Mouse (Mus musculus): ENCODE measurements around the gene Cx3cr1. TPM values are rescaled to one million over a fixed set of nuclear protein-coding genes. Genes with fewer than 3 reads are reported as not detected.

Cx3cr1 gene
- polyA plus RNA-seq, 1 experiment from 2014 or later: 8.0 TPM

DNA sequence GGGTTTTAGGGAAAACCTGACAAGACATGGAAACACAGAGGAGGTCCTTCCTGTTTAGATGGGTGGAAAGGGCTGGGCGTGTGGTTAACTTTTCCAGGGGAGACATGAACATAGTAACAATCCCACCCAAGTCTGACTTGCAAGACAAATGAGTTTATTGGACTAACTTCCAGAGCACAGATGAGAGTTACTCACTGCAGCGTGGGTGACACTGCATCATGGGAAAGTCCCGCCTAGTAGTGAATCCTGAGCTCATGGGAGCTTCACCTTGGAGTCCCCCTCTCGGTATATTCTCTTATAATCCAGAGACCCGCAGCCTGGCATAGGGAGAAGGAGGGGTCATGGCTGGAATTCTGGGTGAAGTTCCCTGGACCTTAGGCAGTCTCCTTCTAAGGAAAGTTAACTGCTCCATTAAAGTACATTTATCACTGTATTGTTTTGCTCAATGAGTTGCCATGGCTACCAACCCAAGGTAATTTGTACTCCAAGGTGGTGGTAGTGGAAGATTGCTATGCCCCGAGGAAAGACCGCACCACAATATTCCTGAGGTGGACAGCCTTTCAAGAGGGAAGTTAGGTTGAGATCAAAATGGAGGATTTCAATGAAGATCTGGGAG lies 60.3 kb downstream of the Cx3cr1 start:
- 78% methylated on average over 7 of the region's 7 CpGs for WGBS
- no peak for ATAC-seq (ENCODE audit: insufficient number of reproducible peaks, insufficient read depth, low FRiP score, low TSS enrichment)
- no peak overlapping the region for H3K4me3 ChIP-seq
- no peaks in the 10 kb centered on the region for H3K4me1 ChIP-seq
- no peaks in the 10 kb centered on the region for H3K36me3 ChIP-seq
- H3K9ac ChIP-seq: no peak overlapping the region
- H3K9me3 ChIP-seq: no peaks in the 10 kb centered on the region
- H3K27me3 ChIP-seq: no peaks in the 10 kb centered on the region
- H3K4me2 ChIP-seq (replicated peaks): no peak overlapping the region
- H3K27ac ChIP-seq: no peak overlapping the region

DNA sequence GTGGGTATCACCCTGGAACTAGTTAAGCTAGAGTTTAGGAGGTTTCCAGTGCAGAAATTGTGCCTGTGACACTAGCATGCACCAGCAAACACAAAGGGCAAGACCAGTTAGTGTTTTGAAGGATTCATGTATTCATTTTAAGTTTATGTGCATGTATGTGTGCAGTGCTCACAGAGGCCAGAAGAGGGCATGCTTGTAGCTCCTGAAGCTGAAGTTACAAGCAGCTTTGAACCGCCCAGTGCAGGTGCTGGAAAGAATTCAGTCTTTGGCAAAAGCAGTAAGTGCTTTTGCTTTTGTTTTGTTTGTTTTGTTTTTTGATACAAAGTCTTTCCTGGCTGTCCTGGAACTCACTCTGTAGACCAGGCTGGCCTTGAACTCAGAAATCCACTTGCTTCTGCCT lies 61.8 kb downstream of the Cx3cr1 start:
- Histone ChIP-seq H3K4me2 (replicated peaks) (no peak overlapping the region), H3K27me3 (no peaks in the 10 kb centered on the region), H3K4me3 (no peak overlapping the region), H3K4me1 (no peaks in the 10 kb centered on the region), H3K27ac (no peak overlapping the region), H3K9me3 (no peaks in the 10 kb centered on the region), H3K9ac (no peak overlapping the region), H3K36me3 (no peaks in the 10 kb centered on the region)
- ATAC-seq (ENCODE audit: insufficient number of reproducible peaks, insufficient read depth, low FRiP score, low TSS enrichment): no peak
- 94% methylated on average over 1 of the region's 1 CpGs for WGBS

DNA sequence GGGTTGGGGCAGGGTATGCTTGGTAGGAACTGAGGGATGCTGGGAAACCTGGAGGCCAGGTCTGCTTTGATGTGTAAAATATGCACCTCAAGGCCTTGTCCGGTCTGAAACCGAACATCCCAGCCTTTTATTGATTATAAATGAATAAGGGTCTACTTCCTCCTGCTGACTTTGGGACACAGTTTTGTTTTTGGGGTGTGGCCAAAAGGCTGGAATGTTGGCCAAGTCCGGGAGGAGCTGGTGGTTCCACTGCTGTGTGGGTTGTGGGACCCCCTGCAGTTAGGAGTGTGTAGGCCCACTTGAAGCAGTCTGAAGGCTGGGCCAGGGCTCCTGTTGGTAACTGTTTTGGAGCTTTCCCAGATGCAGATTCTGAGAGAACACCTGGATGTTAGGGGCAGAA lies 63.7 kb downstream of the Cx3cr1 start:
- Histone ChIP-seq H3K36me3 (no peaks in the 10 kb centered on the region), H3K9ac (no peak overlapping the region), H3K4me1 (no peaks in the 10 kb centered on the region), H3K4me2 (replicated peaks) (no peak overlapping the region), H3K27me3 (no peaks in the 10 kb centered on the region), H3K9me3 (no peaks in the 10 kb centered on the region), H3K4me3 (no peak overlapping the region), H3K27ac (no peak overlapping the region)
- ATAC-seq (ENCODE audit: insufficient number of reproducible peaks, insufficient read depth, low FRiP score, low TSS enrichment): no peak
- WGBS: 66% methylated on average over 3 of the region's 3 CpGs

DNA sequence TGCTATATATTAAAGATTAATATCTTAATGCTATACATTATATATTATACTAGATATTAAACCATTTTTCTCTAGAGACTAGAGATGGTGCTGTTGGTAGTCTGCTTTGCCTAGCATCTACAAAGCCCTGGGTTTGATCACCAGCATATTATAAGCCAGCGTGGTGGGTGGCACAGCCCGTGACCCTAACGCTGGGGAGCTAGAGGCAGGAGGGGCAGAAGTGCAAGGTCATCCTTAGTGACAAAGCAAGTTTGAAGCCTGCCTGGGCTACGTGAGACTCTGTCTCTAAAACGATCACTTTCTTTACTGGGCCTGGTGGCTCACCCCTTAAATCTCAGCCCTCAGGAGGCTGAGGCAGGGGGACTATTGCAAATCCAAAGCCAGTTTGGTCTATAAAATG lies 66.8 kb downstream of the Cx3cr1 start:
- Histone ChIP-seq H3K4me3 (no peak overlapping the region), H3K27me3 (no peaks in the 10 kb centered on the region), H3K9ac (no peak overlapping the region), H3K9me3 (no peaks in the 10 kb centered on the region), H3K4me2 (replicated peaks) (no peak overlapping the region), H3K27ac (no peak overlapping the region), H3K36me3 (no peaks in the 10 kb centered on the region), H3K4me1 (no peaks in the 10 kb centered on the region)
- 82% methylated on average over 5 of the region's 5 CpGs for WGBS
- ATAC-seq (ENCODE audit: insufficient number of reproducible peaks, insufficient read depth, low FRiP score, low TSS enrichment): no peak

DNA sequence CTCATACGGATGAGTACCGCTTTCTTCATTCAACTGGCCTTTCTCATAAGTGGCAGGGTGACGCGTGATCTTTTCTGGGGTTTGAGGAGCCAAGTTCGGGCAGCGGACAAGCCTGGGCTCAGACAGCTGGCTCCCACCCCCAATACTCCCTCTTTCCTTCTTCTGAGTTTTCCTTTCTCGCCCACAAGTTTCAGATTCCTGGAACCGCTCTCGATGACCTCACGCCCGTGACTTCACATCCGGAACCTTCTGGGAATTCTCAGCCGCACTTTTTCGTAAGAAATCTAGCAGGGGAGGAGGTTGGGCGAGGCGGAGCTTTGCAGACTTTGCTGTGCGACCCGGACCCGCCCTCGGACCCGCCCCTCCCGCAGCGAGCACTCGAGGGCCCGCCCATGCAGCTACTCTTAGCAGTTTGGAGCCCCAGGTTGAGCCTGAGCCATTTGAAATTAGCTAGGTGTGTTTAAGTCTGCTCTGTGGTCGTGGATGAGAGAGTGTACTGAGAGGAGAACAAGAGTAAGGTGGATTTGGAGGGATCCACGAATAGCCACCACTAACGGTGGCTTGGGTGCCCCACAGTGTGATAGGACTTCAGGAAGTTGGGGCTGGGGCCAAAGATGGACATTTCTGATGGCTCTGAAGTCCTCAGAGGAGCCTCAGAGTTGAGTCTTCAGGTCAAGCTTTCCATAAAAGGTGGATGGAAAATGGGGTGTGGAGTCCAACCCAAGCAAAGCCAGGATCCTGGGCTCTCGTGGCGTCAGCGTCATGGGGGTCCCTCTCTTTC lies 67.5 kb downstream of the Cx3cr1 start:
- no peaks in the 10 kb centered on the region for H3K36me3 ChIP-seq
- H3K27me3 ChIP-seq: no peaks in the 10 kb centered on the region
- H3K27ac ChIP-seq: peak overlapping the region; percentile 66
- no peaks in the 10 kb centered on the region for H3K4me1 ChIP-seq
- 10% methylated on average over 31 of the region's 31 CpGs for WGBS
- peak overlapping the region; percentile 54 for H3K4me2 ChIP-seq (replicated peaks)
- peak overlapping the region; percentile 38 for H3K4me3 ChIP-seq
- peak overlapping the region; percentile 41; the same call in 1 of the 2 replicates for H3K9ac ChIP-seq
- H3K9me3 ChIP-seq: no peaks in the 10 kb centered on the region
- peak; percentile 88 for ATAC-seq (ENCODE audit: insufficient number of reproducible peaks, insufficient read depth, low FRiP score, low TSS enrichment)

DNA sequence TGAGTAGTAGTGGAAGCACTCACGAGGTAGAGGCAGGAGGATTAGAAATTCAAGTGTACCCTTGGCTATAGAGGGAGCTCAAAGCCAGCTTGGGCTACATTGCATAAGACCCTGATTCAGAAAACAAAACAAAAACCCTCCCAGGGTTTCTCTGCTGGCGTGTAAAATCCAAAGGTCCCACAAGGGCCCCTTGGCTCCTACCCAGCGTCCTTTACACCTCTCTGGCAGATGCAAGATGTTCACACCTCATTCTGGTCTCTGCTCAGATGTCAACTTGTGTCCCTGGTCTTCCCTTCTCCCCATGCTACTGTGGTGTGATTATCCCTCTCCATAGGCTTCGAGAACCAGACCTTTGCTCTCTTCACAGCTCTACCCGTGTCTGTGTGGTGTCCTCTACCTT lies 68.9 kb downstream of the Cx3cr1 start:
- H3K27me3 ChIP-seq: no peaks in the 10 kb centered on the region
- no peak overlapping the region for H3K4me3 ChIP-seq
- no peak overlapping the region for H3K4me2 ChIP-seq (replicated peaks)
- no peaks in the 10 kb centered on the region for H3K36me3 ChIP-seq
- H3K4me1 ChIP-seq: no peaks in the 10 kb centered on the region
- ATAC-seq (ENCODE audit: insufficient number of reproducible peaks, insufficient read depth, low FRiP score, low TSS enrichment): no peak
- H3K9me3 ChIP-seq: no peaks in the 10 kb centered on the region
- 82% methylated on average over 5 of the region's 5 CpGs for WGBS
- no peak overlapping the region for H3K9ac ChIP-seq
- no peak overlapping the region for H3K27ac ChIP-seq

DNA sequence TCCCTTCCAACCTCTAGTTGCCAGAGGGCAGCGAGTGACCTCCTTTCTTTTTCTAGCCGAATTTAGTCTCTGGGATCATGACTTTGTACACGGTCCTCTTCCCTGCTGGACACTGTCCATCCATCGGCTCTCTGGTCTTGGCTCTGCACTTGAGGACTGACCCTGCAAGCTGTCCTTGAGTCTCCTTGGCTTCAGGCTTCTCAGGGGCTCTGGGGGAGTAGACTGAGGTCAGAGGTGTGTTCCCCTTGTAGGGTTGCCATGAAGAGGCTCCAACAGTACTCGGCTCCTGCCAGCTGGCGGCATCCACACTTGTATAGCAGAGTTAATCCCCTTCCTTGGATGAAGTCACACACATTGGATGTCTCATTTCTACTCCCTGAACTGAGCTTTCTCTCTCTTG lies 70.0 kb downstream of the Cx3cr1 start:
- H3K9ac ChIP-seq: no peak overlapping the region
- no peak for ATAC-seq (ENCODE audit: insufficient number of reproducible peaks, insufficient read depth, low FRiP score, low TSS enrichment)
- H3K4me3 ChIP-seq: no peak overlapping the region
- no peaks in the 10 kb centered on the region for H3K4me1 ChIP-seq
- no peaks in the 10 kb centered on the region for H3K36me3 ChIP-seq
- no peaks in the 10 kb centered on the region for H3K27me3 ChIP-seq
- H3K27ac ChIP-seq: no peak overlapping the region
- WGBS: 80% methylated on average over 6 of the region's 6 CpGs
- H3K4me2 ChIP-seq (replicated peaks): no peak overlapping the region
- H3K9me3 ChIP-seq: no peaks in the 10 kb centered on the region

DNA sequence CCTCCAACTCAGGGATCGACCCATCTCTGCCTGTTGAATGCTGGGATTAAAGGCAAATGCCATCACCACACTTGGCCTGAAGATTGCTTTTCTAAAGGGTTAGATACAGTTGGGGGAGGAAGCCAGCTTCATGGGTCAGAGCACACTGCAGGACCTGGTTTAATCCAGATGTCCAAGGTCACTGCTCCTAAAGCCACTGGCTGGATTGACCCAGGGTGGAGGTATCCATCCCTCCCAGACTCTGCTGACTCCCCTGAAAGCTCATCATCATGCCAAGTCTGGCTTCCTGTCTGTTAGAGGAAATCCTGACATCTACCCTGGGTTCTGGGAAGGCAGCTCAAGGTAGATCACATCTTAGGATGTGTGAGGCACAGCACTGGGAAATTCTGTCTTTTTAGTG lies 70.9 kb downstream of the Cx3cr1 start:
- no peak for ATAC-seq (ENCODE audit: insufficient number of reproducible peaks, insufficient read depth, low FRiP score, low TSS enrichment)
- H3K9me3 ChIP-seq: no peaks in the 10 kb centered on the region
- no peaks in the 10 kb centered on the region for H3K36me3 ChIP-seq
- 81% methylated on average over 1 of the region's 1 CpGs for WGBS
- H3K27ac ChIP-seq: no peak overlapping the region
- H3K9ac ChIP-seq: no peak overlapping the region
- H3K27me3 ChIP-seq: no peaks in the 10 kb centered on the region
- no peaks in the 10 kb centered on the region for H3K4me1 ChIP-seq
- no peak overlapping the region for H3K4me3 ChIP-seq
- H3K4me2 ChIP-seq (replicated peaks): no peak overlapping the region

DNA sequence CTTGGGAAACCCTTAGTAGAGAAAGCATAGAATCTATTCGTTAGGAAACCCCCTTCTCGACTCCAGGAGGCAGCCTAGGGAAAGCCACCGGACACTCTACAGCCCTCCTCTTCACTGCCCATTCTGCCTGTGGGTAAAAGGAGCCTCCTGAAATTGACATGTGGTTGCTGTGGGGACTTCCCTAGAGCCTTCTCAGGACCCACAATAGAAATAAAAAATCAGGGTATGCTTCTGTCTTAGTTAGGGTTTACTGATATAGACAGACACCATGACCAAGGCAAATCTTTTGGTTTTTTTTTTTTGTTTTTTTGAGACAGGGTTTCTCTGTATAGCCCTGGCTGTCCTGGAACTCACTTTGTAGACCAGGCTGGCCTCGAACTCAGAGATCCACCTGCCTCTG lies 73.6 kb downstream of the Cx3cr1 start:
- no peak overlapping the region for H3K9ac ChIP-seq
- 88% methylated on average over 4 of the region's 4 CpGs for WGBS
- ATAC-seq (ENCODE audit: insufficient number of reproducible peaks, insufficient read depth, low FRiP score, low TSS enrichment): no peak
- H3K36me3 ChIP-seq: no peaks in the 10 kb centered on the region
- H3K4me2 ChIP-seq (replicated peaks): no peak overlapping the region
- no peaks in the 10 kb centered on the region for H3K27me3 ChIP-seq
- no peak overlapping the region for H3K4me3 ChIP-seq
- H3K4me1 ChIP-seq: no peaks in the 10 kb centered on the region
- H3K9me3 ChIP-seq: no peaks in the 10 kb centered on the region
- no peak overlapping the region for H3K27ac ChIP-seq

DNA sequence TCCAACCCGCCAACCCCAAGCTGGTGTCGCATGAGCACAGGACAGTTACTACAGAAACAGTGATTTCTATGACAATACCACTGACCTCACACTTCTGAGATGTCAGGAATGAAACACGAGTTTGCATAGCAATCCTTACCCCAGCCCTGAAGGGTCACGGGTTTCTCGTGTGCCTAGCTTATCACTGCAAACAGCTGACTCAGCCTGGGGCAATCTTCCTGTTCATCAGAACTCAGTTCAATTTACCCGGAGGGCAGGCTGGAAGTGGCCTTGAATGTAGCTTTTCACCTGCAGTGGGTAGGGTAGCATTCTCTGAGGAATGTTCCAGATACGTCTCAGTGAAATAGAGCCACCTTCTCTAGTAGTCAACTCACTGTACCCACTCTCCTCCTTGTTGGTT lies 75.5 kb downstream of the Cx3cr1 start:
- Histone ChIP-seq H3K4me1 (no peaks in the 10 kb centered on the region), H3K4me2 (replicated peaks) (no peak overlapping the region), H3K9ac (no peak overlapping the region), H3K4me3 (no peak overlapping the region), H3K36me3 (no peaks in the 10 kb centered on the region), H3K27me3 (no peaks in the 10 kb centered on the region), H3K27ac (no peak overlapping the region), H3K9me3 (no peaks in the 10 kb centered on the region)
- WGBS: 65% methylated on average over 7 of the region's 7 CpGs
- ATAC-seq (ENCODE audit: insufficient number of reproducible peaks, insufficient read depth, low FRiP score, low TSS enrichment): no peak

DNA sequence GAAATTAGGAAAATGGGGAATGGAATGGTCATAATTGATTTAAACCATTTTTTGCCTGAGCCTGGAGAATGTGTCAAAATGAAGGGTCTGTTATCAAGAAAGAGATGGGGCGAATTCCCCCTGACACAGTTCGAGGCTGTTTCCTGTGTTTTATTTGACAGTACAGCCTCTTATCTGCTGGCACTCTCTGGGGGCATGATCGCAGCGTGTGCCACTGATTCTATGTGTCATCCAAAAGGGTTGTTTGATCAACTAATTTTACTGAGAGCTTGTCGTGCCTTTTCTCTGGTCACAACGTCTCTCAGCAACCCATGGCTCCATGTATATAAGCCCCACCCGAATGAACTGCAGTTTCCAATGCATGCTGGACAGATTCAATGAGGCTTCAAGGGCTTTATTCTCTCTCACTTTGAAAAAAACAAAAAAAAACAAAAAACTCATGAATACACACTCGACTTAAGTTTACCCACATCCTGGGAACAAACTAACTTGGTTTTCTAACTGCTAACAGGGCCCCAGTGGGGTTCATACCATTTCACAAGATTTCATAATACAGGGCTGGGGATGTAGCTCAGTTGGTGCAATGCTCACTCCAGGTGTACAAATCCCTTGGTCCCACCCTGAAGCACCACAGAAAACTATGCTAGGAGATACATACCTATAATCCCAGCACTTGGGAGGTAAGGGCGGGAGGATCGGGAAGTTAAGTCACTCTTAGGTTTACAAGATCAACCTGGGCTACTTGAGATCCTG lies 76.4 kb downstream of the Cx3cr1 start:
- no peak overlapping the region for H3K4me2 ChIP-seq (replicated peaks)
- no peaks in the 10 kb centered on the region for H3K27me3 ChIP-seq
- no peak overlapping the region for H3K27ac ChIP-seq
- WGBS: 75% methylated on average over 10 of the region's 10 CpGs
- no peaks in the 10 kb centered on the region for H3K36me3 ChIP-seq
- no peak for ATAC-seq (ENCODE audit: insufficient number of reproducible peaks, insufficient read depth, low FRiP score, low TSS enrichment)
- no peaks in the 10 kb centered on the region for H3K4me1 ChIP-seq
- no peak overlapping the region for H3K4me3 ChIP-seq
- no peaks in the 10 kb centered on the region for H3K9me3 ChIP-seq
- H3K9ac ChIP-seq: no peak overlapping the region

DNA sequence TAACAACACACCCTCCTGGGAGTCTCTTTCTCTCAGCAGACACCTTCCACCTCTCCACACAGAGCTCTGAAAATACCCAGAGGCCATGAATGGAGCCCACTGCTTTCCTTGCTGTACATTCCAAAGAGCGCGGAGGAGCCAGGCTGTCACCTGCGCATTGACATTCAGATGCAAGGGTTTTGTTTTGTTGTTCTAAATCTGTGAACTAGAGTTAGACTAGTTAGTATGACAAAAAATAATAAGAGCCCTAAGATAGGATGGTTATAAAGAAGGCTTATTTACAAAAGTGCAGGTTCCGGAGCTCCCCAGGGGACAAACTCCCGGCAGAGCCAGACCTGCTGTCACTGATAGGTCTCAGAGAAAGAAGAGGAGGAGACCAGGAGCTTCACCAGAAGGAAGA lies 78.4 kb downstream of the Cx3cr1 start:
- H3K9me3 ChIP-seq: no peaks in the 10 kb centered on the region
- 14% methylated on average over 5 of the region's 5 CpGs for WGBS
- no peak overlapping the region for H3K4me2 ChIP-seq (replicated peaks)
- H3K36me3 ChIP-seq: no peaks in the 10 kb centered on the region
- no peak overlapping the region for H3K4me3 ChIP-seq
- no peak overlapping the region for H3K9ac ChIP-seq
- H3K27me3 ChIP-seq: no peaks in the 10 kb centered on the region
- H3K4me1 ChIP-seq: no peaks in the 10 kb centered on the region
- H3K27ac ChIP-seq: no peak overlapping the region
- no peak for ATAC-seq (ENCODE audit: insufficient number of reproducible peaks, insufficient read depth, low FRiP score, low TSS enrichment)
